Mouse (Mus musculus): ENCODE results near the gene Tbc1d1.

- TF ChIP-seq GATA1 (IDR thresholded peaks at IDR 0.05; ENCODE audit: low read length) (no peak), TAL1 (IDR thresholded peaks at IDR 0.05; ENCODE audit: low read length) (no peak)
Observed at GRCm38 (mm10) chr5:64366113-64366512, 210.0 kb downstream of the Tbc1d1 start.
